Mouse (Mus musculus) heart, postnatal 0 days (tissue): ENCODE measurements at regions not wholly inside any gene's neighbourhood (a gene's known extent, or its start where the extent isn't known, plus 50 kb on each side); places are given as distances from the start of the nearest gene placed in this dataset.

Experiments used
- CTCF ChIP-seq: IDR thresholded peaks from 2 replicates; pipeline ENCODE4 v1.5.1; 2016; ENCODE audit warnings: antibody characterized with exemption, control low read depth, low read depth
- EP300 ChIP-seq: IDR thresholded peaks from 2 replicates; pipeline ENCODE4 v1.6.1; 2016; ENCODE audit warnings: antibody characterized with exemption, low read depth

- TF ChIP-seq EP300, result no peak
- no peak for TF ChIP-seq CTCF
Observed at GRCm38 (mm10) chr9:11256848-11257247, 352.3 kb upstream of the Cntn5 start.
